Comparison of ENCODE assay signal across 8 mouse cellular contexts in genomic region chr2:122234611-122235288, GRCm38 (mm10). TPM values are rescaled to one million over a fixed set of nuclear protein-coding genes. Genes with fewer than 3 reads are reported as not detected.
DNase-seq lines count a peak whose midpoint lies in the region; ATAC-seq and TF ChIP-seq lines count a peak whose summit lies in the region.

TSS of gene Sord (plus strand) at chr2:122234749.

- no peaks in the 10 kb centered on the region for H3K27me3 ChIP-seq in embryonic facial prominence, embryonic 12.5 days
- H3K27me3 ChIP-seq in limb, embryonic 11.5 days (ENCODE audit: control insufficient read depth, insufficient read depth, low read length) = no peaks in the 10 kb centered on the region
- no peaks in the 10 kb centered on the region for H3K27me3 ChIP-seq in midbrain, embryonic 13.5 days
- H3K27me3 ChIP-seq in small intestine, adult 2 months (ENCODE audit: control insufficient read depth, insufficient read depth, low read length) = no peaks in the 10 kb centered on the region

- peak within 1 kb of the TSS; percentile 31 for H3K9ac ChIP-seq in embryonic facial prominence, embryonic 12.5 days
- H3K9ac ChIP-seq in limb, embryonic 11.5 days (ENCODE audit: low read length) = peak within 1 kb of the TSS; percentile 38
- peak within 1 kb of the TSS; percentile 67 for H3K9ac ChIP-seq in midbrain, embryonic 13.5 days (replicated peaks)

- peak; percentile 66 for DNase-seq in 3T3-L1 (ENCODE audit: low read depth, low spot score)
- DNase-seq in adrenal gland, postnatal 36 days = peak; percentile 84 to 92
- DNase-seq in heart, adult 18-20 months = peak; percentile 78 to 86
- peak; percentile 88 for DNase-seq in kidney, adult 18-20 months
- peak; percentile 88 for DNase-seq in limb, embryonic 11.5 days (ENCODE audit: low spot score)

- no peaks in the 10 kb centered on the region; the same call in 1 of the 2 replicates for H3K4me1 ChIP-seq in embryonic facial prominence, embryonic 12.5 days
- no peaks in the 10 kb centered on the region for H3K4me1 ChIP-seq in limb, embryonic 11.5 days (ENCODE audit: control insufficient read depth, insufficient read depth, low read length)
- peaks cover 10% of the 10 kb centered on the region; the same call in 1 of the 2 replicates for H3K4me1 ChIP-seq in midbrain, embryonic 13.5 days (replicated peaks)
- H3K4me1 ChIP-seq in small intestine, adult 2 months (ENCODE audit: control insufficient read depth, insufficient read depth, insufficient read length, low read length) = peaks cover 7% of the 10 kb centered on the region; the same call in 1 of the 2 replicates

- peak within 1 kb of the TSS; percentile 72 for H3K27ac ChIP-seq in embryonic facial prominence, embryonic 12.5 days
- H3K27ac ChIP-seq in limb, embryonic 11.5 days (replicated peaks; ENCODE audit: low read depth, low read length) = no peak within 1 kb of the TSS
- peak within 1 kb of the TSS; percentile 52 for H3K27ac ChIP-seq in midbrain, embryonic 13.5 days
- peak within 1 kb of the TSS; percentile 99 for H3K27ac ChIP-seq in small intestine, adult 2 months (ENCODE audit: insufficient read depth, low read depth, low read length)

- no peaks in the 10 kb centered on the region for H3K9me3 ChIP-seq in embryonic facial prominence, embryonic 12.5 days
- H3K9me3 ChIP-seq in limb, embryonic 11.5 days (ENCODE audit: control insufficient read depth, low read length) = no peaks in the 10 kb centered on the region
- H3K9me3 ChIP-seq in midbrain, embryonic 13.5 days = no peaks in the 10 kb centered on the region

- peak; percentile 92 for ATAC-seq in embryonic facial prominence, embryonic 12.5 days (ENCODE audit: insufficient number of reproducible peaks, insufficient read depth, low FRiP score, low TSS enrichment)
- ATAC-seq in limb, embryonic 11.5 days (ENCODE audit: insufficient number of reproducible peaks, low FRiP score, low TSS enrichment, low read depth) = peak; percentile 94
- peak; percentile 96 for ATAC-seq in midbrain, embryonic 13.5 days

- no peaks in the 10 kb centered on the region for H3K36me3 ChIP-seq in embryonic facial prominence, embryonic 12.5 days
- no peaks in the 10 kb centered on the region for H3K36me3 ChIP-seq in limb, embryonic 11.5 days (ENCODE audit: control insufficient read depth, insufficient read depth, low read length)
- H3K36me3 ChIP-seq in midbrain, embryonic 13.5 days = no peaks in the 10 kb centered on the region
- no peaks in the 10 kb centered on the region for H3K36me3 ChIP-seq in small intestine, adult 2 months (ENCODE audit: control insufficient read depth, insufficient read depth, low read length)

- peak; percentile 40 for TF ChIP-seq POLR2A in small intestine, adult 2 months (IDR thresholded peaks at IDR 0.05; ENCODE audit: low read depth, low read length)

- TF ChIP-seq CTCF in small intestine, adult 2 months (IDR thresholded peaks at IDR 0.05; ENCODE audit: extremely low read depth, insufficient read length, insufficient replicate concordance, low read depth, low read length) = 0 out of 2 replicates have a peak, but pooled peaks have one; percentile 1

- H3K4me2 ChIP-seq in embryonic facial prominence, embryonic 12.5 days (replicated peaks) = peak within 1 kb of the TSS; percentile 90
- peak within 1 kb of the TSS; percentile 75 for H3K4me2 ChIP-seq in limb, embryonic 11.5 days (ENCODE audit: low read depth, severe bottlenecking)
- H3K4me2 ChIP-seq in midbrain, embryonic 13.5 days (replicated peaks) = peak within 1 kb of the TSS; percentile 74

- WGBS in embryonic facial prominence, embryonic 12.5 days = 1% methylated on average over 35 of the region's 35 CpGs
- under 1% methylated on average over 35 of the region's 35 CpGs for WGBS in limb, embryonic 11.5 days
- 1% methylated on average over 35 of the region's 35 CpGs for WGBS in midbrain, embryonic 13.5 days
- 2% methylated on average over 35 of the region's 35 CpGs for WGBS in small intestine, adult 2 months

- peak within 1 kb of the TSS; percentile 47 for H3K4me3 ChIP-seq in embryonic facial prominence, embryonic 12.5 days
- peak within 1 kb of the TSS; percentile 38 for H3K4me3 ChIP-seq in limb, embryonic 11.5 days (ENCODE audit: low read depth, low read length)
- H3K4me3 ChIP-seq in midbrain, embryonic 13.5 days (replicated peaks) = peak within 1 kb of the TSS; percentile 55
- H3K4me3 ChIP-seq in small intestine, adult 2 months (ENCODE audit: low read depth, low read length) = peak within 1 kb of the TSS; percentile 90

RNA-seq across cellular contexts. Expression of gene Sord, which starts in this region (rescaled TPM):
- 10 to 100 TPM; 75.8 to 96.2 TPM for total RNA-seq in adrenal gland, postnatal 36 days (2021)
- 18.9 and 24.9 TPM in 2 replicates for polyA plus RNA-seq in embryonic facial prominence, embryonic 12.5 days (2016; fragmentation: Nextera tagmentation; extraction: Ambion mirVana)
- 100 to 1,000 TPM; 206 to 214 TPM for total RNA-seq in heart, adult 18-20 months (2021)
- 17.0 and 17.1 TPM in 2 replicates for polyA plus RNA-seq in limb, embryonic 11.5 days (2014; fragmentation: Nextera tagmentation; extraction: Ambion mirVana)
- polyA plus RNA-seq in midbrain, embryonic 13.5 days (2015; fragmentation: Nextera tagmentation; extraction: Ambion mirVana) = 18.2 and 20.0 TPM in 2 replicates
- 16.1 and 71.5 TPM in 2 replicates for polyA plus RNA-seq in small intestine, adult 2 months (2012; rRNA removed)

Comparison
In these comparisons a context has a peak if more than half of its experiments do, and no peak if none do; other contexts are left out.
1. H3K4me3 ChIP-seq: peak in every context shown above with its lines; median percentile 90 in small intestine, adult 2 months; 55 in midbrain, embryonic 13.5 days; 47 in embryonic facial prominence, embryonic 12.5 days; 38 in limb, embryonic 11.5 days.